Mouse (Mus musculus): Measurements from ENCODE around the gene Sept11.

DNA sequence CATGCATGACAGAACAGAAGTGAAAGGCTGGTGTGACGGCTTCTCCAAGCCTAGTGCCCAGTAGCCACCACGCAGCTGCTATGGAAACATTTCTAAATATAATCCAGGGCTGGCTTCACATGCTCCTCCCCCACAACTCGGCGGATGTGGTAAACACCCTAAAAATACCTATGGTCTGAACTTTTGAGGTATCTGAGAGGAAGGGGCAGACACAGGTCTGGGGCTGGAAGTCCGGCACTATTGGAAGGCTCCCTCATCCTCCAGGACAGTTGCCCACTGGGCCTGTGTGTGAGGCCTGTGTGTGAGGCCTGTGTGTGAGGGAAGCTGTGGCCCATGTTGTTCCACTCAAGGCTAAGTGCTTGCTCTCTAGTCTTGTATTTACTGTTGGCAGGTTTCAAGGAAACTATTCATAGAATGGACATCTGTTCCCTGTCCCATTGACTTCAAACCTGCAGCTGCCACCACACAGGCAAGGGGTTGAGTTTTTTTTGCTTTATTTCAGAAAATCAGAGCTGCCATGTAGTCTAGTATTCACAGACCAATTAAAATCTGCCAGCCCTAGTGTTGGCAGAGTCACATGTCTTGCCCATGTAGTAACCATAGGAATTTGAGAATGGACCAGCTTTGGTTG is 43.8 kb downstream of the Sept11 start:
- TF ChIP-seq E2F4 (IDR thresholded peaks at IDR 0.05; ENCODE audit: insufficient replicate concordance, low read depth, low read length) = no peak
- TF ChIP-seq SMC3 (IDR thresholded peaks at IDR 0.05; ENCODE audit: low read depth, low read length) = peak; percentile 5; the same call in 1 of the 2 replicates
- peak; percentile 81 for TF ChIP-seq ZNF384 (IDR thresholded peaks at IDR 0.05; ENCODE audit: low read depth, low read length)
- TF ChIP-seq EP300 (IDR thresholded peaks at IDR 0.05; ENCODE audit: low read length) = peak; percentile 91
- TF ChIP-seq TCF12 (IDR thresholded peaks at IDR 0.05; ENCODE audit: low read depth, low read length) = peak; percentile 92
- TF ChIP-seq CTCF (conservative IDR thresholded peaks at IDR 0.05 in 1 of 2, IDR thresholded peaks at IDR 0.05 in 1 of 2; ENCODE audit: low read depth in 2 of 2, low read length in 2 of 2) = no peak
- TF ChIP-seq USF1 (IDR thresholded peaks at IDR 0.05; ENCODE audit: low read depth, low read length) = no peak

Measured in CH12.LX (cell line).